Mouse (Mus musculus): ENCODE measurements around the gene Esrrg.

Esrrg gene

DNA sequence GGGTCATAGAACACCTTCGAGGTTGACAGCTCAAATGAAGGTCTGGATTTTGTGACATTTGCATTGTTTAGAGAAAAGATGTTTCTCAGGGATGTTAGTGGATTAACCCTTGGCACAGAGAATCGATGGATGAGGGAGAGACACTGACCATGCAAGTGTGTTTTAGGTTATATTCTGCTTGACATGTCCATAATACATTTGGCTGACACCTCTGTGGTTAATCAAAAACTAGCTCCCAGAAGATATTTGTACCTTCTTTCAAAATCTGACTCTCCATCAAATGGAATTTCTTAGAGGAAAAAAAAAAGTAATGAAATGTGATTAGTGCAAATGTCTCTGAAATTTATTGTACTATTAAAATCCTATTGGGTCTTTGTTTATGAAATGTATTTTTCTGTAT, 158.8 kb downstream of the Esrrg start:
- no peak for DNase-seq (ENCODE audit: low read depth in 1 of 2, low spot score in 2 of 2)

DNA sequence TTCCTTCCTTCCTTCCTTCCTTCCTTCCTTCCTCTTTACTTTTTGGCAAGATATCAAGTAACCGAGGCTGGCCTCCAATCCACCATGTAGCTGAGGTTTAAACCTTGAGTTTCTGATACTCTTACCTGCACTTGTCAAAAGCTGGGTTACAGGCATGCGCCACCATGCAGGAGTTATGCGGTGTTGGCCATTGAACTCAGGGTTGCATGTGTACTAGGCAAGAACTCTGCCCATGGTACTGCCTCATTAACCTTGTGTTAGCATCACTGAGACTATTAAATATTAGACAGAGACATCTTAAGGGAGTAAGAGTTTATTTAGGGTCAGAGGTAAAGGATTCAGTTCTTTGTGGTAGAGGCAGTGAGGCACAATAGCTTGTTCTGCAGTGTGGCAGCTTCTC, 161.6 kb downstream of the Esrrg start:
- no peak for DNase-seq (ENCODE audit: low read depth in 1 of 2, low spot score in 2 of 2)

DNA sequence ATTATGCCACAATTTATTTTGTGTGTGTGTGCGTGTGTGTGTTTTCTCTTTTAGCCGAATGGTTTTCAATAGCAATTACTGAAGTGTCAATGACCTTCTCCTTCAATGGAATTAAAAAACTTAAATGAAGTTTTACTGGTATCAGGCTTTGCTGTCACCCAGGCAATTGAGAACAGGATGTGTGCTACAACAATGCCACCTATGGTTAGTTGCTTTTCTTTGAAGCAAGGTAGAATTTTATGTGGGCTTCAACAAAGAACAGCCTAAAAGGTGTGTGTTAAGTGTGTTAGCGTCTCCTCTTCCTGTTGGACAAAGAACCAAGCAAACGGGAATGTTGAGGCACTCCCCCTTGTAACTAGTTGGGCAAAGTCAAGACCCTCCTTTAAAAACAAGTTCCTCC, 162.5 kb downstream of the Esrrg start:
- no peak for DNase-seq (ENCODE audit: low read depth in 1 of 2, low spot score in 2 of 2)

DNA sequence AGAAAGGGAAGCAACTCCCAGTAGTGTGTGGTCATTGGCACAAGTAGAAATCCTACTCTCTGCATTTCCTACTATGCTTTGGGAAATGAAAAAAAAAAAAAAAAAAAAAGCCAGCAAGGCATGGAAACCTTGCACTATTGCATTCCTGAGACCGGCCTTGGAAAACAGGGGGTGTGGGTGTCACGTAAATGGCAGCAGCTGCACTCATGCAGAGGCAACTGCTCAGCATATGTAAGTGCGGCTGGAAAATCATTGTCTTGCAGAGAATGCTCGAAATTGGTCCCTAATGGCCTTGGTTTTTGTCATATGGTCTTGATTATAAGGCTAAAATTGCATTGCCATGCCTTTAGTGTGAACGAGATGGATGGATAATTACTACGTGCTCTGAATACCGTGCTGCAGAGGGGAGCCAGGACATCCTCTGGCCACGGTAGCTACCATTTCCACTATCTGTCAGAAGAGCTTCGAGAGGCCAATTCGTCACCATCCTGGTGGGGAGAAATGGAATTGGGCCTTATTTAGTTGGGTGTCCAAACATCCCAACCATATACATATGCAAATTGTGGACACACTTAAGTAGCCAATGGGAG, 171.1 kb downstream of the Esrrg start:
- DNase-seq (ENCODE audit: low read depth in 1 of 2, low spot score in 2 of 2): no peak

DNA sequence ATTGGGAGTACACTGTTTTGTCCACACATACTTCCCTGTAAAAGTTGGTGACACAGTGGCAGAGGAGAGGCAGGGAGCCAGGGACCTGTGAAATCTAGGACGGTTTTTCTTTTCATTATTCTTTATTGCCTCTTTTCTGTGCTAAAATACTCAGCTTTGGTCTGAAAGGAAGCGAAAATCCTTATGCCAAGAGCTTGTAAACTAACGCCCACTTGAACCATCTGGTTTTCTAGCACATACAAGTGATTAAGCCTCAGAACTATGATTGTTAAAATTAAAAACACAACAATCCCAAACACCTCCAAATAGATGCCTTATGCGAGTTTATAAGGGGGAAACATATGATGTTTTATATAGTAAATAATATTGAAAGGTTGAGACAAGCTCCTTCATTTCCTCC, 176.6 kb downstream of the Esrrg start:
- DNase-seq (ENCODE audit: low read depth in 1 of 2, low spot score in 2 of 2): no peak

DNA sequence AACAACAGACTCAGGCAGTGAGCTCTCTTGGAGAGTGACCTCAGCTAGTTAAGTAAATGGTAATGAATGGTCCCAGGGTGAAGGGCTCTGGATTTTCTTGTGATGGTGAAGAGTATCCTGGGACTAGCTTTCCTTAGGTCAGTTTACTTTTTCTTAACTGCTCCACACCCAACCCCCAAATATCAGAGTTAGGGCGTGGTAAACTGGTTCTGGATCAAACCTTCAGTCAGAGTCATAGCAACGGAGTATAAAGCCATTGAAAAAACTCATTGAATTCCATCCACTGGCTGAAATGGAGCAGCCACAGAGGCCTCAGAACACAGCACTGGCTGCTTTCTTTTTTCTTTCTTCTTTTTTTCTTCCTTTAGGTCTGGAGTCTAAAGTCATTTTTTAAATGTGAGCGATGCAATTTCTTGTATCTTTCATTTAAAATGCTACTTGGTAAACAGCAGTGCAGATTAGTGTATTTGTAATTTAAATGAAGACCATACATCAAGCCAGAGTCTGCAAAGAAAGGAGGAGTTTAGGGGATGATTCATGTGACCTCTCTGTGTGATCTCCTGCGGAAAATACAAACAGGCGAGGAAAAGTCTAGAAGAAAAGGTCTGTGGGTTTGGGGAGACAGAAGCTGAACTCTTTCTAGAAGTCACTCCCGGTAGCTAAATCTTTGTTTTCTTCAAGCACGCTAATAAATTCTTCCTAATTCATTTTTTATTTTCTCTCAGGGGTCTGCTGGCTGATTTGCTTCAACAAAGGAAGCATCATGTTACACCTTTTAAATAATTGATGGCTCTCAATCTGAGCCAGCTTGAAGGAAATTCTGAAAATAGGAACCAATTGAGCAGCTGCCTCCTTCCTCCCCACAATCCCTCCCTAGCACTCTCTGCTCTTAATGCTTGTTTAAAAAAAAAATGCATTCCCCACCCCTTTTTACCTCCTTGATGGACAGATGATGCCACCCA, 178.7 kb downstream of the Esrrg start:
- no peak for DNase-seq (ENCODE audit: low read depth in 1 of 2, low spot score in 2 of 2)

DNA sequence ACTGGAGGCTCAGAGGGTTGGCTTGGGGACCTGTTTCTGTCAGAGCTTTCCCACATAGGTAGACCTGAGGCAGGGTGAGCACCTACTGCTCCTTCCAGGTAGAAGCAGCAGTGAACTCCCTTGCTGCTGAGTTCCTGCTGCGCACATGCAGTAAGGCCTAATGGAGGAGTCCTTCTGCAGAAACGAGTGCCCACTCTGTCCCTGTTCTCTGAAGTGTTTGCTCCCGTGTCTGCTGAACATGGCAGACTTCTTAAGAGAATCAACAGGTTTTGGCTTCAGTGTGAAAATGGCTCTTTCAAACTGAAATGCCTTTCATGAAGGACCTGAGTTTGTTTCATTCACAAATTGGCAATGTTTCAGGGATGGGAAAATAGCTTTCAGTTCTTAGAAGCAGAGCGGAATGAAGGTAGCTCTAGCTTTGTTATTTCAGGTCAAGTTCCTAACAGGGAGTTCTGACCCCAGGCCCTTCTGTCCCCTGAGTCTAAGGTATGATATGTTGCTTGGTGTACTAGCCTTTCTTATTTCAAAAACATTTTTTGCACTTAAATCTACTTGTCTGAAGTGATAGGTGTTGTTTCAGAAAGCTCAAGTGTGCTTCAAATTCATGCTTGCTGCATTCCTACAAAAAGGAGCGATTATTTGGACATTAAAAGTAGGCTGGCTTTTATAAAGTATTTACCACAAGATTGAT, 185.8 kb downstream of the Esrrg start:
- no peak for DNase-seq (ENCODE audit: low read depth in 1 of 2, low spot score in 2 of 2)

DNA sequence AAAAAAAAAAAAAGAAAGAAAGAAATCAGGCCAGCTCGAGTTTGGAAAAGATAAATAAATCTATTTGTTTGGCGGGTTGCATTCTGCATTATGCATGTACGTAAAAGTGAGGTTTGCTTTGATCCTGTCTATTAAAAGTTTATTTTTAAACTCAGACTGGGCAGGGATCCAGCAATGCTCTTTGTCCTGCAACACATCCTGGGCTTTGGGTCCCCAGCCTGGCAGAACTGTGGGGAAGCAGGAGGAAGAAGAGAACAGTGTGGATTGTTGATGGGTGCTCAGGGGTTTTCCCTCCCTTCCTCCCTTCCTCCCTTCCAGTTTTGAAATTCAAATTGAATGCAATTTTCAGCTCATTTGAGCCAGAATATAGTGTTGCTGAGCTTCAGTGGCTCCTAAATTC, 187.0 kb downstream of the Esrrg start:
- no peak for DNase-seq (ENCODE audit: low read depth in 1 of 2, low spot score in 2 of 2)

DNA sequence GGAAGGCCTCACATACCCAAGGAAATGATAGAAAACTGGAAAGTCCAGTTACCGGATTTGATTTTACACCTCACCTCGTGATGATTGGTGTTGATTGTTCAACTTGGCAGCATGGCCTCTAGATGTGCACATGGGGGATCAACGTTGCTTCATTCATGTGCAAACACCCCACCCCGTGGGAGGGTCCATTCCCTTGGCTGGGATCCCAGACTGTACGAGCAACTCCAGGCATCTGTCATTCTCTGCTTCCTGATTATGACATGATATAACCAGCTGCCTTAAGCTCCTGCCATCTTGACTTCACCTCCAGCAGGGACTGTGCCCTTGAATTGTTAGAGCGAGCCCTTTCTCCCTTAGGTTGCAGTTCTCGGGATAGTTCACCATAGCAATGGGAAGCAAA, 190.7 kb downstream of the Esrrg start:
- DNase-seq (ENCODE audit: low read depth in 1 of 2, low spot score in 2 of 2): no peak

DNA sequence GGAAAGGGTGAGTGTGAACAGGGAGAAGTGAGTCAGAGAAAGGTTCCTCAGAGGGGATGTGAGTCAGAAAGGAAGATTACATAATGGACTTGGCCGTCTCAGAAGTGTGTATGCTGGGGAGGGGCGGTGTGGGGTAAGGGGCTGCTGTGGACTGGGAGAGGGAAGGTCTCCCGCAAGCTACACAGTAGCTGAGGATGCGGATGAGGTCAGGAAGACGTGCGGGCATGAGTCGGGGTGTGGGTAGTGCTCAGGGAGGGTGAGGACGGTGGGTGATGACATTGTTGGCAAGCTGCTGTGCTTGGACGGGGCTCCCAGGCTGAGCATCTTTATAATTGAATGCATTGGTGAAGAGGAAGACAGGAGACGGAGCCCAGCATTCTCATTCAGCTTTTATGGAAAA, 192.2 kb downstream of the Esrrg start:
- DNase-seq (ENCODE audit: low read depth in 1 of 2, low spot score in 2 of 2): no peak

DNA sequence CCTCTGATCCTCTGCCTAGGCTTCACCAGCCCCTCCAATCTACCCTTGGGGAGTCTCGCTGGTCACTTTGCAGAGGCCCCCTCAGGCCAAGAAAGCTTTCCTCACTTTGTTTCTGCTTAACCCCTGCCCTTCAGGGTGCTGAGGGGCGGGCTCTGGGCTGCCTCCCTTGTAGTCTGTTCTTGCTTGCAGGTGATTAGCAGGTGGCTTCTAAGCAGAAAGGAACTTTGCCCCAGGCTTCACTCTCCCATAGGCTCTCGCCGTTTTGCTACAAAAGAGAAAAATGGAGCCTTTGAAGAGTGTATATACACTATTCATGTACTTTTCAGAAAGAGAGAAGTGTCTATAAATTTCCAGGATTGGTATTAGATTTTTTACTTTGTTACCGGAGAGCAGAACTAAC, 195.0 kb downstream of the Esrrg start:
- no peak for DNase-seq (ENCODE audit: low read depth in 1 of 2, low spot score in 2 of 2)

DNA sequence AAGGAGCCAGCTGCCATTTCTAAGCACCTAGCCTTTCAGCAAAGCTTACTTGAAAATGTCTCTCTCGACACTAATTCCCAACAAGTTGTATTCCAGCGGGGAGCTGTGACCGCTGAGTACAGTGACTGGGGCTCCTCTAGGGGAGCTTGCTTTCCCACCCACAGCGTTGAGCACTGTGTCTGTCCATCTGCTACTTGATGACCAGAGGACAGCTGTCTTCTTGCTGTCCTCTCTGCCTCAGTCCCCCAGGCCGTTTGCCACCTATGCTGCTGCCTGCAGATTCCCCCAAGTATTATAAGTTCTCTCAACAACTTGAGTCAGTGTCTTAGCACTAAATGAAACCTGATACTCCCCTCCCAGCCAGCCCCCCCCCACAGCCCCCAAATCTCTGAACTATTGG, 195.4 kb downstream of the Esrrg start:
- no peak for DNase-seq (ENCODE audit: low read depth in 1 of 2, low spot score in 2 of 2)

DNA sequence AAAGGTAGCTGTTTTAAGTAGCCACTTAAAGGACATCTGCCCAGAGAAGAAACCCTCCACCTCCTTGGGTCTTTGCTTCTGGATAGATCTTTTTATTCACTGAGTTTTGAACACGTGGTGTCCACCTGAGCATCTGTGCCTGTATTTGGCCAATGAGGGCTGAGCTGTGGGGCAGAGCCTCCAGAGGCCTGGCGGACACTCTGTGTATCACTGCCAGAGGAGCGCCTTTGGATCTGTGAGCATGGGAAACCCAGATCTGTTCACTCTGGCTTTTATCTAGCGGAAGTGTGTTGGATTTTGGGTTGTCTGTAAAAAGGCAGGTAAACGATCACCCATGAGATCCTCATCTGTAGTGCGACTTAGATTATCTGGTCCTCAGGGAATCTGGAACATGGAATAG, 196.4 kb downstream of the Esrrg start:
- DNase-seq (ENCODE audit: low read depth in 1 of 2, low spot score in 2 of 2): no peak

DNA sequence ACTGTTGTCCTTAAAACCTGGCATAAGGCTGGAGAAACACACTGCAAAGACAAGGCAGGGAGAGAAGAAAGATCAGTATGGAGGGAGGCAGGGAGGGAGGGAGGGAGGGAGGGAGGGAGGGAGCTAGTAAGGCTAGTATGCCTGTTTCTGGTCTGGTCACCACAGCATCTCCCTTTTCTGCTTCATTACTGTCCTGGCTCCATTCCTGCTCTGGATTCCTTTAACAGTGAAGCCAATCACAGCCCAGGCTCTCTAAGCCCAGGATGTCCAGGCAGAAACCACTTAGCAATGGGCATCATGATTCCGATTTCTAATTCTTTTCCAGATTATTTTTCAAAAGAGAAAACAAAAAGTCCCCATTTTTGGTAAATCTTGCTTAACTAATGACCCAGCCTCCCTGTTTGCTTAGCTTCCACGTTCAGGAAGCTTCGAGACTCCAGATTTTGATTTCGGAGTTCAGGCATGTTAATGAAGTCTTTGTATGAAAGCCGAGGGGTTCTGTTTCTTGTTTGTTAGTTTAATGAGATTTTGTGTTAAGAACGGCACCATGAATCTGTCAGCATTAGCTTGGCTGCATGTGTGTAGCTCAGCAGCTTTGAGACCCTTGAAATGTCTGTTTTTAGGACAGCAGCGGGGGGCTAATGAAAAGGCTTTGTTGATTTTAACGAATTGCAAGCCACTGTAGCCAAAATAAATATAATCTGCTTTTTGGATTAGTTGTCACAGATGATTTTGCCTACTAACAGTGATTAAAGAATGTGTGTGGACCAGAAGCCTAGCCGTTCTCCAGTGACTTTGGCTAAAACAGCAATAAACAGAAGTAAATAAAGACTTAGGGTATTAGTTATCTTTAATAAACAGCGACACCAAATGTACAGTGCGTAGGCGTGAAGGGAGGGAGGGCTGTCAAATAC, 199.1 kb downstream of the Esrrg start:
- DNase-seq (ENCODE audit: low read depth in 1 of 2, low spot score in 2 of 2): no peak

DNA sequence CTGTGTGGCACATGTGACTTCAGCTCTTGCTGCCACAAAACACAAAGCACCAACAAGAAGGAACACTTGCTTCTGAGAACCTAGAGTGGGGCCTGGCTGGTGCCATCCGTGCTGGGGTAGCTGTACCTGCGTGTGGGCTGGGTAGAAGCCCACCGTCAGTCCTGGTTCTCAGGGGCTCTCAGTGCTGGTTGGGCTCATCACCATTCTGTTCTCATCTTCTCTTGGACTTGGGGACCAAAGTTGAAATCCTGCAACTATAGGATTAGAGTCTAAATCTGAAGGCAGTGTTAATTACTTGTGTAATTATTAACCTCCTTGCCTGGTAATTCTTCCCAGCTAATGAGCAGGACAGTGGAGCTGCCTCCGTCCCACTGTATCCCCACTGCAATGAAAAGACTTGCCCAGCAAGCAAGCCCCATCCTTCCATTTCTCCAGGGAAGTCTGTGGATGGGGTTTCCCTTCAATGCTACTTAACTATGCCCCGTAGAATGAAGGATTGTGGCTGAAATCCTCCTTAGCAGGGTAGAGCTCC, 199.9 kb downstream of the Esrrg start:
- DNase-seq (ENCODE audit: low read depth in 1 of 2, low spot score in 2 of 2): no peak

DNA sequence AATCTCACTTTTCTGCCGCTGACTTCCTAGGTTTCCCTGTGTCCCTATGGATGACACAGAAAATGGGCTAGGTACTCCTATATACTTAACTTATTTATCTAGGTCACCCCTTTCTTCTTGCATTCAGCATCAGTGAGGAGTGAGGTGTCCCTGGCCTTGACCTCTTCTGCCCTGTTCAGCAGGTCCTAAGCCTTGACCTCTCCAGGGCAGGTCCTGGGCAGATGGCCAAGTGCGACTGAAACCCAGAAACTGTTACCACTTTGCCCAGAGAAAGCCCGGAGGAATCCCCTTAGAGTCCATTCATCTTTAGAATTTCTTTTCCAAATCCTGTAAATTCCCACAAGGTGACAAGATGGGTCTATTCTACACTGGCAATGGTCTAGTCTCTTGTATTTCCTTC, 201.0 kb downstream of the Esrrg start:
- DNase-seq (ENCODE audit: low read depth in 1 of 2, low spot score in 2 of 2): no peak

DNA sequence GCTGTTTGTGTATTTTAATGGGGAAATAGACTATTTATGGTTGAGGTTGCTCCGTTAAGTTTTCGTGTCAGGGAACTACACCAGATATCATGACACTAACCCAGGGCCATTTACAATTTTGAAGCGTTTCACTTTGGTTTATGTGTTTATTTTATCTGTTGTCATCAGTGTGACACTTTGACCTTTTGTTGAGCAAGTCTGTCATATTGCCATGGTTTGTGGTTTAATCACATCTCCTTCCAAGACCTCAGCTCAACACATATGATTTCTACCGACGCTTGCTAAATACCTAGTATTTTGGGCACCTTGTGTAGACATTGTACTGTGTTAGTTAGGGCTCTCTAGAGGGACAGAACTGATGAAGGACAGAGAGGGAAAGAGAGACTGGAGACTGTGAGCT, 210.8 kb downstream of the Esrrg start:
- DNase-seq (ENCODE audit: low read depth in 1 of 2, low spot score in 2 of 2): no peak

DNA sequence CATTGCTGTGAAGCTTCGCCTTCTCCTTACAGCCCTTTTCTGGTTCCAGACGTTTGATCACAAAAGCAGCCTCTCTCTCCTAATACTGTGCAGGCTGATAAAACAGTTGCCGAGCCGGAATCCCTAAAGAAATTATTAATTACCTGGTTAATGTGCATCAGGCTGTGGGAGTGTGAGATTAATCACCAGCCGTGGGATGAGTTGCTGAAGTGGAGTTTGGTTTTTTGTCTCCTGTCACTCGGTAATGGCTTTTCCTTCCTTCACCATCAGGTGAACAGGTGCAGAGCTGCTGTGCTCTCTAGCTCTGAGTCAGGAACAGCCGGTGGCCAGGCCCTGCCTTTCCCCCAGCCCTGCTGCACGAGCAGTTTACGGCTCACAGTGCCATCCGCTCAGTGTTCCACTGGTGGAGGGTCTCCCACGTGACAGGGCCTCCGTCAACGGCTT, 212.8 kb downstream of the Esrrg start:
- no peak for DNase-seq (ENCODE audit: low read depth in 1 of 2, low spot score in 2 of 2)

DNA sequence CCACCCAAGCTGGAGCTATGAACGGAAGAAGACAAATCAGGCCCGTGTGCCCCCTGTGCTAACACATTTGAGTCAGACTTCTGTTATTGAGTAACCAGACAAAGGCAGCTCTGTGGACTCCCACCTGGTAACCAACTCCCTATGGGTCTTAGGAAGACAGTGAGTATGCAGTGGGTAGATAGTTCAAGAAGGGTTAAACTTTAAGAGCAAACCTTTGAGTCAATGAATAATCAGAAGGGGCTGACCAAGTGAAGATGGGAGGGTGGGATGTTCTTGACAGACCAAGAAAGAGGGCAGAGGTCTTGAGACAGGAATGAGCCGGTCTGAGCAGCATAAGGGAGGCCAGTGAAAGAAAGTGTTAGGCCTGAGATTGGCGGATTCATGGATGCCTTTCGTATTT, 214.8 kb downstream of the Esrrg start:
- no peak for DNase-seq (ENCODE audit: low read depth in 1 of 2, low spot score in 2 of 2)

DNA sequence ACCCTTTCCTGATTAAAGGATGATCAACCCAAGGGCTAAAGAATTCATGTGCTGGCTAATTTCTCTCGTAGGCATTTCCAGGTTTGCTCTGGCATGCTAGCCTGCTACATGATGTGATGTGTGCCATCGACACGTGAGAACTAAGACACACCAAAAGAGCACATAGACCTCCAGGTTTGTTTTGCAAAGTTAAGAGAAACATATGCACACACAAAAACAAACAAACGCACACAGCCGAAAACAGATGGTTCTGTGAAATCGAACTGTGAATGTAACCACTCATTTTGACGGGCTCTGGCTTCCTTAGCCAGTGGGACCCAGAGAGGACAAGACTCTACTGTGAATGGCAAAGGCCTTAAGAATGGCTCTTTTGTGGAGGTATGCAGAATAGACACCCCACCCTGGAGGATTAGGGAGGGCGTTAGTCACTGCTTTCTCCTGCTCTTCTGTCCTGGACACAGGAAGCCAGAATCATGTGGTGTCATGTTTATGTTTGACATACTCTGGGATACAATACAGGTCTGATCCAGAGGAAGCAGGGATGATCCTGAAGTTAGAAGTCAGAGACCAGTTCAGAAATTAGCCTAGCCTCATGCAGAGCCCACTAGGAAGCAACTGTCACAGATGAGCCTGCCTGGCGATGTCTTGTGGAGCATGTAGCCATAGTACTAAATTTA, 217.0 kb downstream of the Esrrg start:
- DNase-seq (ENCODE audit: low read depth in 1 of 2, low spot score in 2 of 2): no peak

Measured in monocyte, adult 2 months (primary cell).